Mouse (Mus musculus) limb, embryonic 14.5 days (tissue): ENCODE data around the gene Entr1. TPM values are rescaled to one million over a fixed set of nuclear protein-coding genes. Genes with fewer than 3 reads are reported as not detected.
A peak's percentile ranks its signal among the peaks of the same experiment; 100 is the strongest.

ENCODE experiments used
- ATAC-seq: fragments of 200-750 bp; cut with Nextera tagmentation; 2 replicates; pipeline ENCODE4 v1.8.0; 2017; ENCODE audit warnings: low read depth, moderate number of reproducible peaks, moderate TSS enrichment; ENCODE audit not compliant: low FRiP score
- DNase-seq: peaks from one replicate; pipeline ENCODE4 v3.0.0-alpha.2; 2015; ENCODE audit warnings: low spot score
- H3K27ac ChIP-seq: fragments of 300-500 bp; sonication (generic); replicated peaks from 2 replicates; pipeline ENCODE4 v1.5.1; 2014; ENCODE audit warnings: low read depth, mild to moderate bottlenecking, low read length, moderate library complexity, mixed read lengths
- H3K27me3 ChIP-seq: fragments of 300-500 bp; sonication (generic); 2 replicates; pipeline ENCODE4 v1.6.1; 2014; ENCODE audit warnings: low read length, mixed read lengths; ENCODE audit not compliant: control insufficient read depth, insufficient read depth
- H3K36me3 ChIP-seq: fragments of 300-500 bp; sonication (generic); 2 replicates; pipeline ENCODE4 v1.6.1; 2014; ENCODE audit warnings: mild to moderate bottlenecking, low read length, moderate library complexity, mixed read lengths; ENCODE audit not compliant: control insufficient read depth, insufficient read depth
- H3K4me1 ChIP-seq: fragments of 300-500 bp; sonication (generic); 2 replicates; pipeline ENCODE4 v1.6.1; 2014; ENCODE audit warnings: antibody characterized with exemption, low read length, mixed read lengths; ENCODE audit not compliant: control insufficient read depth, insufficient read depth
- H3K4me2 ChIP-seq: fragments of 300-500 bp; sonication (generic); replicated peaks from 2 replicates; pipeline ENCODE4 v1.6.1; 2014; ENCODE audit warnings: low read depth, mild to moderate bottlenecking, low read length, moderate library complexity; ENCODE audit not compliant: severe bottlenecking
- H3K4me3 ChIP-seq: fragments of 300-500 bp; sonication (generic); replicated peaks from 2 replicates; pipeline ENCODE4 v1.5.1; 2014; ENCODE audit warnings: low read length
- H3K9ac ChIP-seq: fragments of 300-500 bp; sonication (generic); 2 replicates; pipeline ENCODE4 v1.6.1; 2014; ENCODE audit warnings: mild to moderate bottlenecking, low read depth, low read length, moderate library complexity; ENCODE audit not compliant: severe bottlenecking
- H3K9me3 ChIP-seq: fragments of 300-500 bp; sonication (generic); 2 replicates; pipeline ENCODE4 v1.6.1; 2016; ENCODE audit warnings: low read length; ENCODE audit not compliant: control insufficient read depth
- POLR2A ChIP-seq: fragments of 200-500 bp; IDR thresholded peaks from 2 replicates; pipeline ENCODE4 v1.8.0; 2012; ENCODE audit warnings: inconsistent platforms, mild to moderate bottlenecking, moderate library complexity, borderline replicate concordance; ENCODE audit not compliant: insufficient read depth, insufficient read length; ENCODE audit errors: extremely low read depth
- WGBS: fragments of 180-500 bp; shearing (Covaris S2); extraction: QIAGEN DNeasy Blood & Tissue Kit; methylation state at CpG from one replicate; pipeline ENCODE4 v1.1.7; 2014; 5-methylcytosine and 5-hydroxymethylcytosine counted together
- polyA plus RNA-seq, 2 experiments: library from polyadenylated mRNA; depleted of rRNA in 1 of 2; stranded (reverse) in 1 of 2; unstranded in 1 of 2; fragments of >200 nt; fragmentation: Nextera tagmentation in 1 of 2; extraction: Ambion mirVana in 1 of 2; gene quantifications; 2 replicates each; pipeline versions ENCODE4 v1.2.1 to v1.2.3; 2012 to 2014

The Entr1 gene
- polyA plus RNA-seq, 2 experiments: 120 to 222 TPM

DNA sequence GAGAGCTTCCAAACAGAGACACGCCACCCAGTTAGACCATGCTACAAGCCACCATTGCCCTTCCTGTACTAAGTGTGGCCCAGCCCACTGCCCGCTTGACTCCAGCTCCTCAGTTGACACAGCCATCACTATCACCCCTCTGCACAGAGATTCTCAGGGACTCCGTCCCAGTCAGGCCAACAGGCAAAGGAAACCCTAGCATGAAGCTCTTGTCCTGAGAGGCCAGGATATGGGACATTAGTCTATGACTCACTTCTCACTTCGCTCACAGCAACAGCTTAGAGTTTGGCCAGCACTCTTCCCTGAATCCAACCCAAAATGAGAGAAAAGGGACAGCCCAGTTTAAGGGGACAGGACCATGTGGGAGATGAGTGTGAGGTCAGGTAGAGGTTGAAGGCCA is 34.7 kb downstream of the Entr1 start:
- Histone ChIP-seq H3K27ac (no peak overlapping the region), H3K36me3 (peaks cover 12% of the 10 kb centered on the region), H3K4me3 (no peak overlapping the region), H3K9me3 (no peaks in the 10 kb centered on the region), H3K27me3 (no peaks in the 10 kb centered on the region), H3K4me2 (no peak overlapping the region), H3K4me1 (peaks cover 12% of the 10 kb centered on the region), H3K9ac (no peak overlapping the region)
- no peak for TF ChIP-seq POLR2A
- WGBS: 91% methylated on average over 4 of the region's 4 CpGs
- no peak for ATAC-seq
- DNase-seq: no peak

DNA sequence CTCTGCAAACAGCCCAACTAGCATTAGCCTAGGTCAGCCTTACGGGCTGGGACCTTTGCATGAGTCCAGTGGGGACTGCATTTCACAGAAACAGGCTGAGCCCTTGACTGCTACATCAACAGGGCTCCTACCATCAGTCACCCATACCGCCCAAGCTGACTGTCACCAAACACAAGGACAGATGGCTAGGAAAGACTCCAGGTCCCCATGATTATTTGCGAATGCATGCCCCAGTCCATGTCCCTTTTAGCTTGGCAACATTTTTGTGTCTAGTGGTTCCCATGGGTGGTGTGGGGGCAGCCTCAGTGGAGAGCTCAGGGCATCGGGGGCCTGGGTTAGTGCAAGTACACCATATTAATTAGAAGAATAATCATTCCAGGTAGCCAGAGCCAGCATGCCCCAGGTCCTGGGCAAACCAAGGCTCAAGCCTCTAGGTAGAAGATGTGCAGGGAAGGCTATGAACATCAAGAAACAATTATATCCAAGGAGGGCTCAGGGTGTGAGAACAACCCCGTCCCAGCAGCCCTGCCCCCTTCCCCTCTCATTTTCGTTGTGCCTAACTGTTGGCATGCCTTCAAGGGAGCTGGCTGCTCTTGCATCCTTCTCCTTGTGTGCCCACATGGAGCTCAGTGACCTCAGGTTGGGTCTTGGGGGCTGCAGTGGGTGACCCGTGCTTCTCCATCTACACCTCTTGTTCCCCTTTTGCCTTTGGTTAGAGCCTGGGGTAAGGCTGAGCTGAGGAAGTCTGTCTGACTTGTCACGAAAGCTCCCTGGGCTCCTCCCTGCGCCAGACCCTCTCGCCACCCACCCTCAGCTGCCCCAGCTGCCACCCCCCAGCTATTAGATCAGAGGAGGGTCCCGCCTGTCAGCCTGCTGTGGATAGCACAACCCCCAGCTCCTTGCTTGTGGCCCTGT is 35.8 kb downstream of the Entr1 start:
- no peak for TF ChIP-seq POLR2A
- no peak for DNase-seq
- Histone ChIP-seq H3K36me3 (peaks cover 21% of the 10 kb centered on the region), H3K4me2 (peak overlapping the region; percentile 97), H3K27me3 (no peaks in the 10 kb centered on the region), H3K4me3 (no peak overlapping the region), H3K9ac (no peak overlapping the region), H3K27ac (no peak overlapping the region), H3K4me1 (peaks cover 12% of the 10 kb centered on the region), H3K9me3 (no peaks in the 10 kb centered on the region)
- no peak for ATAC-seq
- 87% methylated on average over 11 of the region's 11 CpGs for WGBS

DNA sequence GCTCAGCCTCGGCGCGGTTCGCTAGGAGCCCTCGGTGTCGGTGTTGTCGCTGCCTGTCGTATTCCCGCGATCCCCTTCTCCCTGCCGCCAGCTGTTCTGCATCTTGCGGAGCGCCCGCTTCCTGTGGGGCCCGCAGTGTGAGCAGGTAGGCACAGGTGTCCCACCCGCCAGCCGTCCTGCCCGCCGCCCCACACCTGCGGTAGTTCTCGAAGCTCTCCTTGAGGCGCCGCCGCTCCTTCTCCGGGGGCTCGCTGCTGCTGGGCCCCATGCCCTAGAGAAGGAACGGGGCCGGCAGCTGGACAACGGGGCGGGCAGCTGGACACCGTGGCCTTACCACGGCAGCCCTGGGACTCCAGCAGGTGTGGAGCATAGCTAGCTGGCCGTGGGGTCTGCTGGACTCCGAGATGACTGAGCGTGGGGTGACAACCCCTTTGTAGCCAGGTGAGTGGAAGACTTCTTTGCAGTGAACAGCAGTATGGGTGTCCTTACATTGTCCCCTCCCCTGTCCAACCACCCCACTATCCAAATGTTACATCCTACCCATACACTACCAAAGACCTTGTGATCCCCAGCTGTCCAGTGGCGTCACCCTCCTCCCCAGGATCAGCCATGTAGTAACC is 36.7 kb downstream of the Entr1 start:
- H3K36me3 ChIP-seq: peaks cover 30% of the 10 kb centered on the region
- peak; percentile 23 for ATAC-seq
- TF ChIP-seq POLR2A: no peak
- no peaks in the 10 kb centered on the region for H3K27me3 ChIP-seq
- peak overlapping the region; percentile 70 for H3K4me3 ChIP-seq
- peak overlapping the region; percentile 97 for H3K4me2 ChIP-seq
- peaks cover 12% of the 10 kb centered on the region for H3K4me1 ChIP-seq
- H3K9ac ChIP-seq: peak overlapping the region; percentile 91
- DNase-seq: no peak
- peak overlapping the region; percentile 48; the same call in 1 of the 2 replicates for H3K27ac ChIP-seq
- WGBS: 5% methylated on average over 35 of the region's 36 CpGs
- H3K9me3 ChIP-seq: no peaks in the 10 kb centered on the region

DNA sequence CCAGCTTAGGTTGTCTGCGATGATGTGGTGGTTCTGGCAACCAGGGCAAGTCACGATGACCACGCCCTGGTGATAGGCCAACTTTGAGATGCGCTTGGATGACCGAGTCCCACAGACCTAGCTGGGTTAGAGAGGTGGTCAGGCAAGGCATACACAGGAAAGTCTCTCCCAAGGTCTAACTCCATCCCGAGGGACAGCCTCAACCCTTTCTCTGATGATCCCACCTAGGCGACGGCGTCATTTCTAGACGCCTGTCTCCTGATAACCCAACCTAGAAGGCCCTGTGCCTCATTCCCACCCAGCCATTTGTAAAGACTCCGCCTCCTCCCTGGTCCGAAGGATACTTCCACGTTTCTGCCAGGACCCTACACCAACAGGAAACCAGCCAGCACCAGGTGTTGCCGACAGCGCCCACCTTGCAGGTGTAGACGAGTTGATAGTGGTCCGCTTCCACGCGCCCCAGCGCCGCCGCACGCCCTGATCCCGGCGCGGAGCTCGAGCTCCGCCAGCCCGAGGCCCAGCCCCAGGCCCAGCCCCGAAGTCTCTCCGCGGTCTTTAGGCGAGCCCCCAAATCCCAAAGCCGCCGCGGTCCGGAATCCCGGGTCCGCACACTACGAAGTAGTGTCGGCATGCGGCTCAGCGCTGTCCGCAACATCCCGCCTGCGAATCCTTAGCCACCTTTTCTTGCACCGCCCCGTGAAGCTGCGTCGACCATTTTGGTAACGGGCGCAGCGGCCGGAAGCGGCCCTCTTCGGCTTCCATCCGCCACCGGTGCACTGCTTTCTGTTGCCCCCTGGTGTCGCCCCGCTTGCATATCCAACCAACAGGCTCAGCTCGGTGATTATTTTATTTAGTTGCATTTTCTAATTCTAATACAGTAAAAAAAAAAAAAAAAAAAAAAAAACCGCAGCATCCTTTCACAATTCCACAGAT is 37.5 kb downstream of the Entr1 start, which contains the start of gene Dnlz:
Gene Dnlz, minus strand, starts transcription at position 753 of the 933 bp plus-strand sequence.
- peaks cover 38% of the 10 kb centered on the region for H3K36me3 ChIP-seq
- H3K27me3 ChIP-seq: no peaks in the 10 kb centered on the region
- 2% methylated on average over 59 of the region's 62 CpGs for WGBS
- TF ChIP-seq POLR2A: 0 out of 2 replicates have a peak, but pooled peaks have one; percentile 39
- ATAC-seq (peak; percentile 88), DNase-seq (peak; percentile 95)
- H3K4me1 ChIP-seq: peaks cover 12% of the 10 kb centered on the region
- H3K27ac ChIP-seq: peak within 1 kb of the TSS; percentile 77
- peak within 1 kb of the TSS; percentile 70 for H3K4me3 ChIP-seq
- no peaks in the 10 kb centered on the region for H3K9me3 ChIP-seq
- H3K4me2 ChIP-seq: peak within 1 kb of the TSS; percentile 97
- peak within 1 kb of the TSS; percentile 91 for H3K9ac ChIP-seq
